Mouse (Mus musculus): Measurements from ENCODE around the gene Arpc5l.
A peak's percentile ranks its signal among the peaks of the same experiment; 100 is the strongest.
"Not testable (repeated sequence)": the region's sequence is repeated elsewhere in the genome, so short reads cannot be mapped to it uniquely, and the experiment has no call there.

Arpc5l gene

GRCm38 (mm10) chr2:39000587-39000919 lies 4.6 kb upstream of the Arpc5l start:
- DNase-seq = no peak

DNA sequence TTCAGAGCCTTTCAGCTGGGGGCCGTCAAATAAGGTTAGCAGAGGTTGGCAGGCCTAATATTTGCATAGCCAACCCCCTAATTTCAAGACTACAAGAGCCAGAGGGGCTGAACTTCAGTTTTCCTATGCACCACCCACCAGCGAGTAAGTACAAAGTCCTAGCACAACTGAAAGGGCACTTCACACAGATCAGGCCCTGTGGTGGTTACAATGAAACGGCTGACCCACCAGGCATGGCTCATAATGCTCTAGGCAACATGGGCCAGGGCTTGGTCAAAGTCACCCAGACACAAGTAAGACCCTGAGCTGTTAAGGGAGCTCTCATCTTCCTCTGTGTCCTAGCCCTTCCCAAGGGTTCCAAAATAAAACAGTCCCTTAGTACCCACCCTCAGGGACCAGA lies 3.3 kb upstream of the Arpc5l start:
- no peak for DNase-seq

DNA sequence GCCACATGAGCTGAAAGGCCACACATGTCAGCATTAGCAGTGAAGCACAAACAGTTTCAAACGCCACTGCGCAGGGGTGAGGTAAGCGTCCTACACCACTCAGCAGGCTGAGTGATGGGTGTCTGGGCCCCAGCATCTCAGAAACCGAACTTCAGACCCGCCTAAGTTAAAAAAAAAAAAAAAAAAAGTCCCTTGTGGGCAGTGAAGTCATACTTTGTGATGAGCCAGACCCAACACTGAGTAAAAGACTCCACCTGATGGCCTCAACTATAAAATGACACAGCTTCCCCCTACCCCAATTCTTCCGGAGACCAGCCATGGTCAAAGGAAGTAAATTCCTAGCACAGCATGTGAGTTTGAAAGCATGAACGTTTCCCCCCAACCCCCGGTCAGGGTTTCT lies 2.0 kb upstream of the Arpc5l start:
- no peak for DNase-seq

GRCm38 (mm10) chr2:39003512-39003911 lies 1.6 kb upstream of the Arpc5l start:
- no peak for DNase-seq

DNA sequence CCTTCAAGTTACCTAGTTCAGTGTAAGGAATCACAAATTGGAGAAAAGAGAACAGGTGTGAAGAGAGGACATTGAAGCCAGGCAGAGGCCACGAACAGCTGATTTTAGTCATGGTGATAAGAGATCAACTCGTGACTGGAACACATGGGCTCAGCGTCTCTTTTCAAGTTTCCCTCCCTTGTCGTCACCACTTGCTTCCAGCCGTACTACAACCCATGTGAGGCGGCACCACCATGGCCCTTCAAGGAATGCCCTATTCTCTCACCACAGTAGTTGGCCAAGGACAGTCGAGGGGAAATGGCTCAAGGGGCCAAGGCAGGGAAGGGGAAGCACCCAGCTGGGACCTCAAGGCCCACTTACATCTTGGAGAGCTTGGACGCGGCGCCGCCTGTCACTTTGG lies 776 bp upstream of the Arpc5l start:
- DNase-seq = peak; percentile 39

DNA sequence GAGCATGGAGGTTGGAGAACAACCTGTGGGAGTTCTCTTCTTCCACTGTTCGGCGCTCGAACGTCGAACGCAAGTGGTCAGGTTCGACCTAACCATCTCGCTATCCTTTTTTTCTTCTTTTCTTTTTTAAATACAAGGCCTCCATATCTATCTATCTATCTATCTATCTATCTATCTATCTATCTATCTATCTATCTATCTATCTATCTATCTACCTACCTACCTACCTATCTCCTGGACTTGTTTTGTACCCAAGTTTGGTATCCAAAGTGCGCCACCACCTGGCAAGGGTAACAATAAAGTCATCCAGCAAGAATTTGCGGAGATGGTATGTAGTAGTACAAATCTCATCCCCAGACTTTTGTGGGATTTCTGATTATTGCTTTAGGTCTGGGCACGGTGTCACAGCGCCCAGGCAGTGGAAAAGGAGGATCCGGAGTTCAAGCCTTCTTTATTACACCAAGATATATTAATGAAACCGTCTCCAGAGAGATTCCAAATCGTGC lies 479 bp downstream of the Arpc5l start, which contains the start of gene Rpl35:
Gene Rpl35, minus strand, starts transcription at position 51 of the 506 bp plus-strand sequence.
- DNase-seq = peak; percentile 61

DNA sequence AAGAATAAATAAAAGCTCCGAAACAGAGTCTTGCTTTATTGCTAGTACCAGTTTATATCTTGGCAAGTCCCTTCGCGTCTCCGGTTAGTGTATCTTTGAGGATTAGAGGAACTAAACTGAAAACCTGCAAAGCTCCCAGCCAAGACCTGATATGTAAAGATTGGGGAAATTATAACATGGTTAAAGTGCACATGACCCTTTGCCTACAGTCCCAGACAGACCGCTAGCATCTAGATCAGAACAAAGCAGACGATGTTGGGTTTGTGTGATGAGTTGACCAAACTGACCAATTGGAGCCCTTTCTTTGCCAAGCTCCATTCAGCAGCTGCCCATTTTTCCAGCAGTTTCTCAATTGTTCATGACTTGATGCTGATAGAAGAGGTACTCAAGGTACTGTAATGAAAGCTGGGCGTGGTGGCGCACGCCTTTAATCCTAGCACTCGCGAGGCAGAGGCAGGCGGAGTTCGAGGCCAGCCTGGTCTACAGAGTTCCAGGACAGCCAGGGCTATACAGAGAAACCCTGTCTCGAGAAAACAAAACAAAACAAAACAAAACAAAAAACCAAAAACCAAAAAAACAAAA lies 1.1 kb downstream of the Arpc5l start:
- DNase-seq = no peak

- peak; percentile 95 for DNase-seq
Measured at GRCm38 (mm10) chr2:39007865-39008264, 2.7 kb downstream of the Arpc5l start.

- peak; percentile 48 for DNase-seq
Measured at GRCm38 (mm10) chr2:39008350-39008851, 3.3 kb downstream of the Arpc5l start.

DNA sequence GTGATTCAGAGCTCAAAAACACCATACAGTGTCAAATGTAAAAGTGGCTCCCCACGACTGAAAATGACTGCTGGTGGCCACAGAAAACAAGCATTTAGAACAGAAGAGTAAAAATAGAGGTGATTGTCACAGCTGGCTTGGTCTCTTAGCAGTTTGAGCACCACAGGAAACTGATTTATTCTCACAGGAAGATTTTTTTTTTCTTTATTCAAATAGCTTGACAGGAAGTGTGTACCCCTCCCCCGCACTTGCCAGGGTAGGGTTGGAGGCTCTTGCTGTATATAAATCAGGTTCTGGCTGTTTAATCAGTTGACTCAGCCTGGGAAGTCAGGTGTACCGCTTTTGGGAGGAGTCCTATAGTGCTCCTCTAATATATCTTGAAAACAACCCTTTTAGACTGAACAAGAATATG lies 3.8 kb downstream of the Arpc5l start:
- peak; percentile 53 for DNase-seq

GRCm38 (mm10) chr2:39010144-39010543 lies 5.0 kb downstream of the Arpc5l start:
- not testable (repeated sequence) for DNase-seq

DNA sequence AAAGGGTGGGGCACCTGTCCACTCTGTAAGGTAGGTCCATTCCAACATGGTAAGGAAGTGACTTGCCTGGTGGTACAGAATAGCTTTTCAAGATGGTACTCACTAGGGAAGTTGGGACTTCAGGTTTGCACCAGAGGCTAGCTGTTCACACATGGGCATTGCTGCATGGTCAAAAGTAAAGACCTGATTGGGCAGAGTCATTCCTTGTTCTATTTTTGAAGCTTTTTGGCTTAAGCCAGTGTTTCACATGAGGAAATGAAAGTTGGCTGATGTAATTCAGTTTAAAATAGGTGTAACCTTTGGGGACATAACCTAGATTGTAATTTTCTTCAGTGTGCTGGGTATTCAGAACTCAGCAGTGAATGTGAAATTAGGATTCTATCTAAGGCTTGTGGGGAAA lies 6.1 kb downstream of the Arpc5l start:
- no peak for DNase-seq

DNA sequence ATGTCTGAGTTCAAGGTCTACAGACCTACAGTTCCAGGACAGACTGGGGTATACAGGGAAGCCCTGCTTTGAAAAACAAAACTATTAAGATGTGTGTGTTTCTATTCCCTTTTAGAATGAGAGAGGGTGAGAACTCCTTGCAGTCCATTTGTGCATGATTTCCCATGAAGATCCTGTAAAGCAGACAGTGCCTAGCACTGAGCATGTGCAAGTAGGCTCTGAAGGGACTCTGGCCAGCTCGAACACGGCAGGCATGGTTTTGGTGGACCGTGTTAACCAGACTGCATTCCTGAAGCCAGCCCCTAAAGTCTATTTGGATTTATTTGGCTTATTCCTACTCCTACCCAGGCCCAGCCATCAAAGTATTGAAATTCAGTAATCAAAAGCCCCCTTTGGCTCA lies 6.8 kb downstream of the Arpc5l start:
- DNase-seq = no peak

DNA sequence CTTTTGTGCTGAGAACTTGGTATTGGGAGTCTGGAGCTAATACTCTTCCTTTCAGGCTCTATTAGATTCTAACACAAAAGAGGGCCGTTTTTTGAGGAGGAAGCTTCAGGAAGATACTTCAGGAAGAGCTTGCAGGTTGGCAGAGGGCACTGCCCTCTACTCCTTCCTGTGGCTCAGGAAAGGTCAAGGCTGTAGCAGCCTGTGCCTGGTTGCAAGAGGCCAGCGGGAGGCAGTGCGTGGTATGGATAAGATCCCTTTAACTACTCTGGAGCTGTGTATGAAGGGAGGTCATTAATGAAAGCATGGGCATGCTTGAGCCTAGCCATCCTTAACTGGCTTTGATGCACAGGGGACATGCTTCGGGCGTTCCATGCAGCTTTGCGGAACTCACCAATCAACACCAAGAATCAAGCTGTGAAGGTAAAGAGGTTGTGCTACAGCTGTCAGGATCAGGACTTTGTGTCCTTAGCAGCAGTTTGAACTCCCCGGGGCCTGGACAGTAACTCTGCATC lies 7.7 kb downstream of the Arpc5l start:
- DNase-seq = no peak

GRCm38 (mm10) chr2:39016581-39016980 lies 11.4 kb downstream of the Arpc5l start:
- no peak for DNase-seq

- DNase-seq = no peak
Measured at GRCm38 (mm10) chr2:39020004-39020403, 14.9 kb downstream of the Arpc5l start.

DNA sequence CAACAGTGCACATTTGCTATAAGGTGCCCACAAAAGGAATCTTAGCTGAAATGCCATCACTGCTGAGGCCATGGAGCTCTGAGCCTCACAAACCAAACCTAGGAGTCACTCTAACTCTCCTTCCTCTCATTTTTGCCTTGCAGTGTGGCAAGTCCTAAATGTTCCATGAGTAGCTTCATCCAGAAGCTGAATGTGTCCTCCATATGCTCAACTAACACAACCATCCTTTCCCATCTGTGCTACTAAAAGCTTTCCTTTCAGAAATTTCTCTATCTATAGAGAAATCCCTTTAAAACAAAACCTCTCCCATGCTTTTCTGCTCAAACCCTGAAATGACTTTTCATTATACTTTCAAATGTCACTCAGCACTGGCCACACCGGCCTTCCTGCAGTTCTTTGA lies 26.5 kb downstream of the Arpc5l start:
- DNase-seq = no peak

GRCm38 (mm10) chr2:39040215-39040614 lies 35.1 kb downstream of the Arpc5l start:
- no peak for DNase-seq

- DNase-seq = no peak
Measured at GRCm38 (mm10) chr2:39048515-39048914, 43.4 kb downstream of the Arpc5l start.

GRCm38 (mm10) chr2:39064687-39065399 lies 59.7 kb downstream of the Arpc5l start:
- DNase-seq = peak; percentile 41

All from embryo, embryonic 11 days (tissue).